Mouse (Mus musculus): ENCODE data around the gene Igsf8. TPM values are rescaled to one million over a fixed set of nuclear protein-coding genes. Genes with fewer than 3 reads are reported as not detected.

Gene Igsf8
- polyA plus RNA-seq, 1 experiment, result 95.3 TPM

DNA sequence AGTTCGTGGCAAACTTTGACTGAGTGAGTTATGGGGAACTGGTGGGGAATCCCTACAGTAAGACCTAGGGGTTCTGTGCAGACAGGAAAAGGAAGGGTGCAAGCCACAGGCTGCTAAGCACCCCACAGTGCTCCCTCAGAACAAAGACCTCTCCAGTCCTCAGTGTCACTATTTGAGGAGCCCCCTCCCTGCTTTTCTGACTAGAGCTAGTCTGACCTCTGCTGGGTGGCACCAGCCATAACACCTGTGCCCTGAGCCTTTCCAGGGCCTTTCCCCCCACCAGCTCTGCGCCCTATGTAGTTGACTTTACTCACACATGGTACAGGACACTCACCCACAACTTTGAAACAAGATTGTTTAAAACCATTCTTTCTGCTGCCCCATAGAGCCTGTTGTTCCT, 13.8 kb upstream of the Igsf8 start:
- TF ChIP-seq MYOG (IDR thresholded peaks at IDR 0.05; ENCODE audit: control insufficient read depth, extremely low read depth, insufficient read length), result no peak
- TF ChIP-seq CTCF (IDR thresholded peaks at IDR 0.05; ENCODE audit: control insufficient read depth, insufficient read depth, insufficient read length), result peak; percentile 33
- no peak for TF ChIP-seq MYOD1 (IDR thresholded peaks at IDR 0.05; ENCODE audit: control insufficient read depth, insufficient read length, low read depth)
- TF ChIP-seq CEBPB (IDR thresholded peaks at IDR 0.05; ENCODE audit: low read depth), result no peak
- TF ChIP-seq FOSL1 (IDR thresholded peaks at IDR 0.05; ENCODE audit: insufficient read depth, low read length, poor library complexity, severe bottlenecking), result no peak
- Histone ChIP-seq H3K79me3 (ENCODE audit: low read depth) (no peaks in the 10 kb centered on the region), H3K79me2 (ENCODE audit: control insufficient read depth, insufficient read depth) (no peaks in the 10 kb centered on the region), H3ac (ENCODE audit: control insufficient read depth, insufficient read length, low read depth) (no peak overlapping the region), H3K36me3 (ENCODE audit: control insufficient read depth, insufficient read depth) (no peaks in the 10 kb centered on the region), H3K27me3 (ENCODE audit: control insufficient read depth, insufficient read depth, insufficient read length) (no peaks in the 10 kb centered on the region), H3K4me3 (ENCODE audit: insufficient read depth, poor library complexity, severe bottlenecking) (no peak overlapping the region)

DNA sequence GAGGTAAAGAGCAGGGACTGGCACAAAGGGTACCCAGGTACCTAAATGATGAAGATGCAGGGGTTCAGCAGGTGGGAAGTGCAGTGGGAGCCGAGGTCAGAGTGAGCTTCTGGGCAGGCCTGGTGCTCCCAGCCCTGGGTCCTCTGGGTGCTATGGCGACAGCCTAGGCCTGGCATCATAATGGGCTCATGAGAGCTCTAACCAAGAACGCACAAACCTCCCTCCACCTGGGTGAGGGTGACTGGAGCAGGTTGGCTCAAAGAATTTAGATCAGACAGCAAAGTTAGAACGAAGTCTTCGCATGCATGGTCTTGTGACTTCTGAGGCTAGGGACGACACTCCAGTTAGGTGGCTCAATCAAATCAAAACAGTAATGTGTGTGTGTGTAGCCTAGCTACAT, 3.1 kb upstream of the Igsf8 start, which contains the start of gene Atp1a4:
Gene Atp1a4, minus strand, starts transcription at position 101 of the 400 bp plus-strand sequence.
- TF ChIP-seq MAX (IDR thresholded peaks at IDR 0.05), result no peak
- no peak for TF ChIP-seq FOSL1 (IDR thresholded peaks at IDR 0.05; ENCODE audit: insufficient read depth, low read length, poor library complexity, severe bottlenecking)
- no peak for TF ChIP-seq CTCF (IDR thresholded peaks at IDR 0.05; ENCODE audit: control insufficient read depth, insufficient read depth, insufficient read length)
- TF ChIP-seq MYOG (IDR thresholded peaks at IDR 0.05; ENCODE audit: control insufficient read depth, extremely low read depth, insufficient read length), result no peak
- no peak for TF ChIP-seq CEBPB (IDR thresholded peaks at IDR 0.05; ENCODE audit: low read depth)
- TF ChIP-seq MYOD1 (IDR thresholded peaks at IDR 0.05; ENCODE audit: control insufficient read depth, insufficient read length, low read depth), result no peak
- no peak for TF ChIP-seq USF1 (IDR thresholded peaks at IDR 0.05; ENCODE audit: low read depth)
- Histone ChIP-seq H3K4me3 (ENCODE audit: insufficient read depth, poor library complexity, severe bottlenecking) (no peak within 1 kb of the TSS), H3K27me3 (ENCODE audit: control insufficient read depth, insufficient read depth, insufficient read length) (no peaks in the 10 kb centered on the region)

DNA sequence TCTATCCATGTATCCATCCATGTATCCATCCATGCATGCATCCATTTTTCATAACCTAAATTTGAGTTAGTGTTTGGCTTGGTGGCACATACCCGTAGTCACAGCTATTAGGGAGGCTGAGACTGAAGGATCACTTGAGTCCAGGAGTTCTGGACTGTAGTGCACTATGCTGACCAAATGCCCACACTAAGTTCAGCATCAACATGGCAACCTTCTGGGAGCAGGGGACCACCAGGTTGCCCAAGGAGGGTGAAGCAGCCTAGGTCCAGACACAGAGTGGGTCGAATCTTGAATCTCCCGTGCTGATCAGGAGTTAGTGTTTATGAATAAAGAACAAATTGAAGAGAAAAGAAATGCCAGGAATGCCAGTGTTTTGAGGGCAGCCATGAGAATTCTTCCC, 9.8 kb downstream of the Igsf8 start:
- TF ChIP-seq USF1 (IDR thresholded peaks at IDR 0.05; ENCODE audit: low read depth) (no peak), CEBPB (IDR thresholded peaks at IDR 0.05; ENCODE audit: low read depth) (no peak), MAX (IDR thresholded peaks at IDR 0.05) (no peak), CTCF (IDR thresholded peaks at IDR 0.05; ENCODE audit: control insufficient read depth, insufficient read depth, insufficient read length) (no peak), MYOD1 (IDR thresholded peaks at IDR 0.05; ENCODE audit: control insufficient read depth, insufficient read length, low read depth) (no peak), MYOG (IDR thresholded peaks at IDR 0.05; ENCODE audit: control insufficient read depth, extremely low read depth, insufficient read length) (no peak), FOSL1 (IDR thresholded peaks at IDR 0.05; ENCODE audit: insufficient read depth, low read length, poor library complexity, severe bottlenecking) (no peak)
- H3K4me3 ChIP-seq (ENCODE audit: insufficient read depth, poor library complexity, severe bottlenecking), result no peak overlapping the region
- no peaks in the 10 kb centered on the region for H3K27me3 ChIP-seq (ENCODE audit: control insufficient read depth, insufficient read depth, insufficient read length)
- no peak overlapping the region for H3ac ChIP-seq (ENCODE audit: control insufficient read depth, insufficient read length, low read depth)
- H3K36me3 ChIP-seq (ENCODE audit: control insufficient read depth, insufficient read depth), result no peaks in the 10 kb centered on the region
- no peaks in the 10 kb centered on the region for H3K79me3 ChIP-seq (ENCODE audit: low read depth)
- H3K79me2 ChIP-seq (ENCODE audit: control insufficient read depth, insufficient read depth), result no peaks in the 10 kb centered on the region

More for the DNA sequence above, 3.1 kb upstream of the Igsf8 start, which contains the start of gene Atp1a4:
- Histone ChIP-seq H3K79me2 (ENCODE audit: control insufficient read depth, insufficient read depth) (no peaks in the 10 kb centered on the region), H3ac (ENCODE audit: control insufficient read depth, insufficient read length, low read depth) (no peak within 1 kb of the TSS), H3K79me3 (ENCODE audit: low read depth) (no peaks in the 10 kb centered on the region), H3K36me3 (ENCODE audit: control insufficient read depth, insufficient read depth) (no peaks in the 10 kb centered on the region)

DNA sequence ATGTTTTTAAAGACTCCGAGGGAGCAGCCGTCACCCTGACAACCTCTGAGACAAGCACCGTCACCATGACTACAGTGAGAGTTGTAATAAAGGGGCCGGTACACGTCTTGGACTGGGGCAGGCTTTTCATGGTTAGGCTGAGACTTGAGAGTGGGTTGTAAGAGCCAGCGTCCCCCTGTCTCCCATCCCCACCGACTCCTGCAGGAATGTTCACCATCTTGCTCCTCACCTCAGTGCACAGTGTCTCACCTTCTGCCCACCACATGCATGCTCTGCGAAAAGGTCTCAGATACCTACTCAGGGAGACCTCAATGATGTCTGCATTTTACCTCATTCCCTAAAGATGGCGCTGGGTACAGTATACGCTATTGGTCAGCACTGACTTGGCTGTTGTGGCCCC, 10.3 kb downstream of the Igsf8 start:
- no peak overlapping the region for H3K4me3 ChIP-seq (ENCODE audit: insufficient read depth, poor library complexity, severe bottlenecking)
- no peaks in the 10 kb centered on the region for H3K79me2 ChIP-seq (ENCODE audit: control insufficient read depth, insufficient read depth)
- no peak overlapping the region for H3ac ChIP-seq (ENCODE audit: control insufficient read depth, insufficient read length, low read depth)
- no peak for TF ChIP-seq FOSL1 (IDR thresholded peaks at IDR 0.05; ENCODE audit: insufficient read depth, low read length, poor library complexity, severe bottlenecking)
- no peak for TF ChIP-seq USF1 (IDR thresholded peaks at IDR 0.05; ENCODE audit: low read depth)
- TF ChIP-seq MAX (IDR thresholded peaks at IDR 0.05), result no peak
- TF ChIP-seq CEBPB (IDR thresholded peaks at IDR 0.05; ENCODE audit: low read depth), result no peak
- TF ChIP-seq CTCF (IDR thresholded peaks at IDR 0.05; ENCODE audit: control insufficient read depth, insufficient read depth, insufficient read length), result no peak
- TF ChIP-seq MYOG (IDR thresholded peaks at IDR 0.05; ENCODE audit: control insufficient read depth, extremely low read depth, insufficient read length), result no peak
- no peak for TF ChIP-seq MYOD1 (IDR thresholded peaks at IDR 0.05; ENCODE audit: control insufficient read depth, insufficient read length, low read depth)
- H3K36me3 ChIP-seq (ENCODE audit: control insufficient read depth, insufficient read depth), result no peaks in the 10 kb centered on the region
- H3K27me3 ChIP-seq (ENCODE audit: control insufficient read depth, insufficient read depth, insufficient read length), result no peaks in the 10 kb centered on the region
- H3K79me3 ChIP-seq (ENCODE audit: low read depth), result no peaks in the 10 kb centered on the region

DNA sequence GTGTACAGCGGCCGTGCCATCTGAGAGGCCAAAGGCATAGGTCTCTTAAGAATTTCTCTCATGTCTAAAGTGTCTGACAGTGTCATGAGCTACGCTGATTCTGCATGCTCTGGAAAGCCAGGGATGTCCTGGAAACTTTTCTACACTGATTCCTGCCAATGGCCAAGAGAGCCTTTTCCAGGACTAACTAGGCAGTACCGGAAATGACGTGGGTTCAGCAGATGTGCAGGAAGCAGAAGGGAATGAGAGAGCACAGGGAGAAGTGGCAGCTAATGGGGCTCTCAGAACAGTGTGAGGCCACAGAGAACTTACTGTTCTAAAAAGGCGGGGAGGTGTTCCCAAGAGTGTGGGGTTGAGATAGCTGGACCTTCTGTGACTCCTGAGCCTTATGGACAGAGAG, 11.9 kb downstream of the Igsf8 start:
- TF ChIP-seq MAX (IDR thresholded peaks at IDR 0.05) (no peak), CTCF (IDR thresholded peaks at IDR 0.05; ENCODE audit: control insufficient read depth, insufficient read depth, insufficient read length) (no peak), USF1 (IDR thresholded peaks at IDR 0.05; ENCODE audit: low read depth) (no peak), MYOD1 (IDR thresholded peaks at IDR 0.05; ENCODE audit: control insufficient read depth, insufficient read length, low read depth) (no peak), MYOG (IDR thresholded peaks at IDR 0.05; ENCODE audit: control insufficient read depth, extremely low read depth, insufficient read length) (no peak)
- no peaks in the 10 kb centered on the region for H3K79me2 ChIP-seq (ENCODE audit: control insufficient read depth, insufficient read depth)
- H3K36me3 ChIP-seq (ENCODE audit: control insufficient read depth, insufficient read depth), result no peaks in the 10 kb centered on the region
- H3K4me3 ChIP-seq (ENCODE audit: insufficient read depth, poor library complexity, severe bottlenecking), result no peak overlapping the region
- no peak overlapping the region for H3ac ChIP-seq (ENCODE audit: control insufficient read depth, insufficient read length, low read depth)
- H3K27me3 ChIP-seq (ENCODE audit: control insufficient read depth, insufficient read depth, insufficient read length), result no peaks in the 10 kb centered on the region
- H3K79me3 ChIP-seq (ENCODE audit: low read depth), result no peaks in the 10 kb centered on the region

DNA sequence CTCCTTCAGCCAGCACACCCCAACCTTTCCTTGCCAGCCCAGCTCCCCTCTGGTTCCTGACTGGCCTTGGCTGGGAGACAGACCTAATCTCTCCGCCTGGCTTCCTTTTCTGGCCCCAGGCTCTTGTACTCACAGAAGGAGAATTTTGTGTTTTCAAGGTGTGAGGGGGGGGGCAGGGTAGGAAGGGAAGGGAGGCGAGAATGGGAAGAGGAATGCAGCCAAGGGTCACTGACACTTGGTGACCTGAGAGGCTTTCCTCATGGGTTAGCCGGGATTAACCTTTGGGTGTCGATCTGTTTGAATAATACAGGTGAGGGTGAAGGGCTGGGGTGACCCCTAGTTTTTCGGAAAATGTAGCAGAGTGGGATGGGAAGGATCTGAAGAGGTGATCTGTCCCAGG, 12.7 kb downstream of the Igsf8 start:
- Histone ChIP-seq H3ac (ENCODE audit: control insufficient read depth, insufficient read length, low read depth) (no peak overlapping the region), H3K79me3 (ENCODE audit: low read depth) (no peaks in the 10 kb centered on the region), H3K4me3 (ENCODE audit: insufficient read depth, poor library complexity, severe bottlenecking) (no peak overlapping the region), H3K27me3 (ENCODE audit: control insufficient read depth, insufficient read depth, insufficient read length) (no peaks in the 10 kb centered on the region), H3K79me2 (ENCODE audit: control insufficient read depth, insufficient read depth) (no peaks in the 10 kb centered on the region), H3K36me3 (ENCODE audit: control insufficient read depth, insufficient read depth) (no peaks in the 10 kb centered on the region)
- TF ChIP-seq CTCF (IDR thresholded peaks at IDR 0.05; ENCODE audit: control insufficient read depth, insufficient read depth, insufficient read length) (no peak), MYOG (IDR thresholded peaks at IDR 0.05; ENCODE audit: control insufficient read depth, extremely low read depth, insufficient read length) (no peak), FOSL1 (IDR thresholded peaks at IDR 0.05; ENCODE audit: insufficient read depth, low read length, poor library complexity, severe bottlenecking) (no peak), CEBPB (IDR thresholded peaks at IDR 0.05; ENCODE audit: low read depth) (no peak), MAX (IDR thresholded peaks at IDR 0.05) (no peak)

All from C2C12 (cell line).